Mouse (Mus musculus): Measurements from ENCODE around the gene Stx1b.
"Not testable (repeated sequence)": the region's sequence is repeated elsewhere in the genome, so short reads cannot be mapped to it uniquely, and the experiment has no call there.

Gene Stx1b

GRCm38 (mm10) chr7:127775837-127776236, 48.5 kb downstream of the Stx1b start:
- not testable (repeated sequence) for DNase-seq

GRCm38 (mm10) chr7:127773664-127774384, 50.5 kb downstream of the Stx1b start:
- DNase-seq = peak; percentile 49 to 63

DNA sequence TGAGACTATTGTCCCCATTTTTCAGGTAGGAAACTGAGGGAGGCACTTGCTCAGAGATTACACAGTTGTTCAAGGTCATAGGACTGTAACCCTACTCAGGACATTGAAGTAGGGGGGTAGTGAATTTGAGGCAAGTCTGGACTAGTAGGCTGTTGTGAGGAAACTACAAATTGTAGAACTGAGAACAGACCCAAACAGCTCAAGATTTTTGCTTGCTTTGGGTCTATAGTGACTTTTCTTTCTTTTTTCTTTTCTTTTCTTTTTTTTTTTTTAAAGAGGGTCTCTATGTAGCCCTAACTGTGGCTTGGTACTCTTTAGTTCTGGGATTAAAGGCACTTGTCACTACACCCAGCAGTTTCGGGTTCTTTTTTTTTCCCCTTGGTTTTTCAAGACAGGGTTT, 51.8 kb downstream of the Stx1b start:
- no peak for DNase-seq

GRCm38 (mm10) chr7:127772080-127772479, 52.3 kb downstream of the Stx1b start:
- DNase-seq = no peak

GRCm38 (mm10) chr7:127771262-127771661, 53.1 kb downstream of the Stx1b start:
- no peak for DNase-seq

DNA sequence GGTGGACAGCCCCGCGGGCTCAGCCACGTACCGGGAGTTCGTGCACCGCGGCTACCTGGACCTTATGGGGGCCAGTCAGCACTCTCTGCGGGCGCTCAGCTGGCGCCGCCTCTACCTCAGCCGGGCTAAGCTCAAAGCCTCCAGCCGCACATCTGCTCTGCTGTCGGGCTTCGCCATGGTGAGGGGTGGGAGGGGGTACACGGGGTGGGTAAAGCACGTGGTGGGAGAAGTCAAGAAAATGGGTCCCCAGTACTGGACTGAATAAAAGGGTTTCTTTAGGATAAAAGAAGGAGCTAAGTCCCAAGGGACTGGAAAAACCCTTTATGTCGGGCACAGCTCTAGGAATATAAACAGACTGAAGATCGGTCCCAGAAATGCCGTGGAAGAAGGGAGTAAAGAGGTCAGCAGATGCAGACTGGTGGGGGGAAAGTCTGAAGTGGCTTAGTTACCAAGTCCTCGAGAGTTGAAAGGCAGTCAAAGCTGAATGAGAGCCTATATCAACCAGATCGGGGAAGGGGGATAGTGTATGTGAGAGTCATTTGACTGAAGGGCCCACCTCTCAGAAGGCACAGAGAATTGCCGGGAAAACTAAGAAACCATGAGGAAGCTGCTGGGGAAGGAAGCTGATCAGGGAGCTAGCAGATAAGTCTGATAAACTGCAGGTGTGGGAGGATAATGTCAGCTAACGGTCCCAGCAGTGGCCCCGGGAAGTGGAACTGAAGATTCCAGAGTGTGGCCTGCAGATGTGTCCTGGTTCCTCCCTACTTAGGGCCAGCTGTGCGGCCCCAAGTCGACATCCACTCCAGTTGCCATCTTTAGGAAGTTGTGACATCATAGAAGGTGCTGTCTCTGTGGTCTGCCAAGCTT, 54.1 kb downstream of the Stx1b start:
- DNase-seq = no peak

DNA sequence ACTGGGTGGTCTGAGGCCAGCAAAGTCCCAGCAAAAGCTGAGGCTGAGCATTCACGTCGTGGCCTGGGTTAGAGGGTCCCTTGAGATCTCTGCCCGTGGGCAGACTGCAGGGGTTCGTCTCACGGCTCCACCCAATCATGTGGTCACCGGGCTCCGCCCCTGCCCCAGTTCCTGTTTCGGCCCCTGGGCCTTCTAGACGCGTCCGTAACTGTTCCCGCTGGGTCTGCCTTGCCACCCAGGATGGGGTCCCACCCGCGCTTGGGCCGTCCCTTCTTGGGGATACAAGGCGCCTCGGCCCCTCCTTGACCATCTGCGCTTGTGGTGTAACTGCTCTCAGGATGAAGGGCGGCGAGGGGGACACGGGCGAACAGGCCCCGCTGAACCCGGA, 54.7 kb downstream of the Stx1b start, which contains the start of gene Orai3:
Gene Orai3 (plus strand): TSS at position 165 of the 388 bp plus-strand sequence.
- DNase-seq = peak; percentile 67 to 70

- peak; percentile 37 to 67 for DNase-seq
Observed at GRCm38 (mm10) chr7:127768997-127769593, 55.3 kb downstream of the Stx1b start.

DNA sequence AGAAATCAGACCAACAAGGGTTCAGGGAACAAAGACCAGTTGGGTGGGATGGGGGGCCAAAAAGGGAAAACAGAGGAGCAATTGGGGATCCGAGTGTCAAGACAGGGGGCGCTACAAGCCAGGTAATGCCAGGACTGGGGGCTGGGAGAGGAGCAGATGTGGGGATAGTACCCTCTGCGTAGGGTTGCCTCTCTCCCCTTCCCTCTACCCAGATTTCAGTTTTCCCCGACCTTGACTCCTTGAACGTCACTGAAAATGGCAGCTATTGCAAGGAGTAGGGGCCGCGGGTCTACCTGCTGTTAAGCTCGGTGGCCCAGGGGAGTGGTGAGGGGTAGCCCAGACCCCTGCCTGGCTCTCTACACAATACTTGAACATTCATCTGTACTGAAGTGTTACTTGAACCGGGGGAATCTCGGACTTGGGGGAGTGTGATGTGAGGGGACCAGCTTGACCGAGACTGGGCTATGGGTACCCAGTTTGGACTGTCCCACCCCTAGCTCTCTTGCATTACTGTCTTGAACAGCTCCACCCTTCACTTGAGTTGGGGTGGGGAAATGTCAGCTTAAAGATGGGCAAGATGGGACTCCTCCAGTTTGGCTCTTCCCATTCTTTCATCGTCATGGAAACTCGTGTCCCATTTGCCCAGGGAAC, 55.9 kb downstream of the Stx1b start:
- no peak for DNase-seq

DNA sequence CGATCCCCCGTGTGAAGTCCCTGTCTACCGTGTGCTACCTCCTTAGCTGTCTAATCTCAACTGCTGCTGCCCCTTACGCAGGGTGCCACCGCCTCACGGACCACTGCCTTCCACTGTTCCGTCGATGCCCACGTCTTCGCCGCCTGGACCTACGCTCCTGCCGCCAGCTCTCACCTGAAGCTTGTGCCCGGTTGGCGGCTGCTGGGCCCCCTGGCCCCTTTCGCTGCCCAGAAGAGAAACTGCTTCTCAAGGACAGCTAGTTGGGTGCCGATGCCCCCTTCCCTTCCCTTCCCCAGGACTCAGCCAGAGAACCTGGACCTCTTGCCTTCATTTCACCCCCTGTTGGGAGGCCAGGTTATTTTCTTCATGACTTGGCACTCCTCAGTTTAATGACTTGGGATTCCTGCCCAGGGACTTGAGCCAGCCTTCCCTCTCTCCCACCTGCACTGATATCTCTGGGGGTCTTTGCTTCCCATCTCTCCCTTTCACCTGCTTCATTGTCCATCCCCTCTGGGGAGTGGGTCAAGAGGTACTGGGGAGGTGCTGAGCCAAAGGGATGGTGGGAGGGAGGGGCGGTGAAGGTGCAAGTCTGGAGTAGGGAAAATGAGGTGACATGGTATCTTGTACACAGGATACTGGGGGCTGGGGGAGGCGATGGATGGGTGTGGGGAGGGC, 56.5 kb downstream of the Stx1b start:
- no peak for DNase-seq

- DNase-seq = no peak
Observed at GRCm38 (mm10) chr7:127766851-127767609, 57.3 kb downstream of the Stx1b start.

DNA sequence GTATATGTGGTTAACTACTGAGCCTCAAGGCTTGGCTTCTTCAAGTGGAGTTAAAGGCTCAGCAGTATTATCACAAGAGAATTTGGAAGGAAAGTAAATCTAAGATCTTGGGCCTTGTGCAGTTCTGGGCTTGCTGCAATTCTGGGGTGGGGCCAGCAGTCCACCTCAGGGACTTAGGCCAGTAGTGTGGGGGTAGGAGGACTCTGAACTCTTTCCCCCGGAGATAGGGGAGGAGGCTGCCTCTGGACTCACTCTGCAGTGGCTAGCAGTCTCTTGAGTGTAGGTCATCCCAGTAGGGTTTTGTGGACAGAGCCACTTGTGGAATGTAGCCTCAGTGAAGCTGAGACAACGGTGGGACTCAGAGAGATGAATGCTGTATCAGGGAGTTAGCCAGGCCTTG, 58.6 kb downstream of the Stx1b start:
- DNase-seq = no peak

DNA sequence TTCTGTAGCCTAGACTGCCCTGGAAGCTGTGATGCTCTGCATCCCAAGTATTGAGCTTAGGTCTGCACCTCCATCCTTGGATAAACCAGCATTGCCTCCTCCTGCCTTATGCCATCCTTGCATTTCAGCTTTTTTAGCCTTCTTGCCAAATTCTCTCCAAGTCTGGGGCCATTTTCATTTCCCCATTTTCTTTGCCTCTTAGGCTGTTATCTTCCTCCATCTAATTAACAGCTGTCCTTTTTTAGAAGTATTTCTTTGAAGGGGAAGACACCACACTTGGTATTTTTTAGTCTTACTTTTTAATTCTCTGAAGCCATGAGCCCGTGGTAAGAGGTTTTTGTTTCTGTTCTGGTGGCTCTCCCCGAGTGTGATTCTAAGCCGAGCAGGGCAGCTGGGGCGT, 60.7 kb downstream of the Stx1b start:
- no peak for DNase-seq

DNA sequence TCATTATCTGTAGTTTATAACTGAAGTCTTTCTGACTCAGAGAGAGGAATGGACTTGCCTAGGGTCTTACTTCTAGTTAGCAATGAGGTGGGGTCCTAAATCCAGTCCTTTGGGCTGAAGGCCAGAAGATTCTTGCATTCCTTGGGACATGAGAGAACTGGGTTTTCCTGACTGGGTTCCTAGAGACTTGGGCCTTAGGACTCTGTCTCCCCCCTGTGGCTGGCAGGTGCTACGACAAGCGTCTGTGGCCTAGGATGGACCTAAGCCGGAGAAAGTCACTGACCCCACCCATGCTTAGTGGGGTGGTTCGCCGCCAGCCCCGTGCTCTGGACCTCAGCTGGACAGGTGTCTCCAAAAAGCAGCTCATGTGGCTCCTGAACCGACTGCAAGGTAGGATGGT, 63.3 kb downstream of the Stx1b start:
- no peak for DNase-seq

DNA sequence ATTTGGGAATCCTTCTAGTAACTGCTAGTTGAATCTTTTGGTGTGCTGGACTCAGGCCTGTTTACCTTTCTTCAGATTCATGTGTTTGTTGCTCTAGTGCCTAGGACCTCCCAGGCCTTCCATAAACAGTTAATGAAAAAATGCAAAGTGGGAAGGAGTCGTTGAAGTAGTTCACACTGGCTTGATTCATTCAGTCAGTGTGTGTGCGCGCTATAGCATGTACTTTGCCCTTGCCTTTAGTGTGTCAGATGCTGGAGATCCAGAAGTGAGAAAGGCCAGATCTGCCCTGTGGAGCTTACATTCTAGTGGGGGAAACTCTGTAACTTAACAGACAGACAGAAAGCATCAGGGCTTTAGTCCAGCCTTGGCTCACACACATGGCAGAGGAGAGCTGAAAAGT, 63.9 kb downstream of the Stx1b start:
- no peak for DNase-seq

GRCm38 (mm10) chr7:127759716-127760115, 64.6 kb downstream of the Stx1b start:
- no peak for DNase-seq
